Mouse (Mus musculus) urinary bladder, postnatal 14 days (tissue): Measurements from ENCODE around the gene Uap1.
A peak's percentile ranks its signal among the peaks of the same experiment; 100 is the strongest.

Source experiments
- DNase-seq: peaks from one replicate; pipeline ENCODE4 v3.0.0; 2021; ENCODE audit warnings: low spot score

Uap1 gene

DNA sequence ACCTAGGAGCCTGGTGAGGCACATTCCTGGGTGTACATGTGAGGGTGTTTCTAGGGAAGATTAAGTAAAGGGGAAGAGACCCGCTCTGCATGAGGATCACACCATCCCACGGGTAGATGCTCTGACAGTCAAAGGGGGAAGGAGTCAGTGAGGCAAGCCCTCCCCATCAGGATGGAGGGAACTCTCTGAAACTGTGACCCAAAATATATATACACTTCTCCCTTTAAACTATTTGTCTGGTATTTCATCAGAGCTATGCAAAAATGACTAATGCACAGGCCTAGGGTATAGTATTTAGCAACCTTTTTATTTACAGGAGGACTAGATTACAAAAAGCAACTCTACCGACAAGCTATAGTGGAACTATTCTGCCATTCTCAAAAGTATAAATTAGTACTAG, 9.8 kb downstream of the Uap1 start:
- no peak for DNase-seq

DNA sequence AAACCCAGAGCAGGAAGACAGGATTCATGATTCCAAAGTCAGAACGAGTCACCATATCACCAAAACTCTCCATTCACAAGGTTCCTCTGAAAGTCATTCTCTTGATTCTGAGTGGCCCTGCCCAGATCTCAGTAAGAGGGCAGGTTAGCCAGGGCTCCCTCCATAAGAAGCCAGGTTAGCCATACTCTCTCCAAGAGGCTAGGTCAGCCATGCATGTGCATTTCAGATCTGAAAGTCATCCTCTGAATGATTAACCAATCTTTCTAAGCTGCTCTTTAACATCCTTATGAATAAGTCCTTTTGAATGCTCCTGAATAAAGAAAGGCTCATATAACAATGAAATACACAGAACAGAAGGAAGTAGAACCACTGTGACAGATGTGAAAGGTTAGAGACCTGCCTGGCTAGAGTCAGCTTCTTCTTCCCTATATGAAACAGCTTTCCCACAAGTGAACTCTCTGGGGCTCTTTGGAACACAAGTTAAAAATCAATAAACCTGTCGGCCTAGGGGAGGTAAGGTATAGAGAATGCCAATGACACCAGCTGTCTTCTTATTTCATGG, 10.6 kb downstream of the Uap1 start:
- no peak for DNase-seq

DNA sequence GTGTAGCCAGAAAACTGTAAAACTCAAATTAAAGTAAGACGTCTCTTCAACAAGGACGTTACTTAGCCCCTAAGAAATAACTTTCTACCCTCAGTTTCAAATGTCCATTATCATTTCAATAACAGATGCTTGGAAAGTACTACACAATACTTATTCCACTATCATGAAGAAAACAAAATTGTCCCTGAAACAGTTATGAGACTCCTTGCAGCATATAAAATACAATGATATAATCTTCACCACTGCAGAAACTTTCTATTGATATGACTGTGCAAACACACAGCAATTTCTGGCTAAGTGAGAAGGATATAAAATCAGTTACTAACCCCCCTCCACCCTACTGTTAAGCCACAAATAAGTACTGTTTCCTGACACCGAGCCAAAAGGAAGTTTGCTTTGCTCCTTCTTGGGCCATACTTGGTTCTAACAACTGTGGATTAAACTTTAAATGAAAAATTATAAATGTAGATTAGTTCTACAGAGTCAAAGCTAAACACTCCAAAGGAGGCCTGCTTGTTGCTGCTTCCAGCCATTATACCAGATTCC, 11.3 kb downstream of the Uap1 start:
- peak; percentile 14 for DNase-seq

DNA sequence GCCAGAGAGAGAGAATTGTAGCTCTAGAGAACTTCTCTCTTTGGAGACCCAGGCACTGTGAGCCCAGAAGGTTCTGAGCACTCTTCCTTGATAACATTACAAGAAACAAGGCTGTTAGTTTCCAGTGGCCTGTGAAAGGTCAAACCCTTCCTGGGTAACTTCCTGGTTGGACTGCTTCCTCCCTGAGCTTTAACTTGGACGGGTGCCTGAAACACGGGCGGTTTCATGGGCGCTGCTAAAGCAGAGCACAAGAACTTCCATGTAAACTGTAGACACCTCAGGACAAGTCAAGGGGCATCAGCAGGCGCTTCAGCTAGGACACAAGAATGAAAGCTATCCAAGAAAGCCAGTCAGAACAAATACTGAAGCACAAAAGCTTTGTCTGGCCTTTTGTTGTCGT, 12.9 kb downstream of the Uap1 start:
- DNase-seq: peak; percentile 59

DNA sequence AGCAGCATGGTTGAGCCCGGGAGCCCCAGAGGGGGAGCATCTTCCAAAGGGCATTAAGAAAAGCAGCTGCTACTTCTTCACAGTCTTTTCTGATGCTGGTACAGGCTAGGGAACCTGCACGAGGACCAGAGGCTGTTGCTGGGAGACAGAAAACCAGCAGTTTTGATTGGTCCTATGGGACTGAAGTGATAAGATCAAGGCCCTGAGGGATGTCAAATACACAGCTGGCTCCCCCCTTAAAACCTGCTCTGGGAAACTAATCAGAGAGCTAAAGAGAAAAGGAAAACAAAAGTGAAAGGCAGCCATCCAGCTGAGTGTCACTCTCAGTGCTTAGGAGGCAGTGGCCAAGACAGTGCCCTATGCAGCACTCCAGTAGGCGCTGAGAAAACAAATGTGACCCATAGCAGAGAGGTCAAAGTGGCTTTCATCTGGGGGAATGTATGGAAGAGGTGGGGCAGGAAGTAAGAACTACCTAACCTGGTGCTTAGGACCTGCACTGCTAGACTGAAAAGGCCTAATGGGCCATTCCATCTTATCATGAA, 14.3 kb downstream of the Uap1 start:
- no peak for DNase-seq

DNA sequence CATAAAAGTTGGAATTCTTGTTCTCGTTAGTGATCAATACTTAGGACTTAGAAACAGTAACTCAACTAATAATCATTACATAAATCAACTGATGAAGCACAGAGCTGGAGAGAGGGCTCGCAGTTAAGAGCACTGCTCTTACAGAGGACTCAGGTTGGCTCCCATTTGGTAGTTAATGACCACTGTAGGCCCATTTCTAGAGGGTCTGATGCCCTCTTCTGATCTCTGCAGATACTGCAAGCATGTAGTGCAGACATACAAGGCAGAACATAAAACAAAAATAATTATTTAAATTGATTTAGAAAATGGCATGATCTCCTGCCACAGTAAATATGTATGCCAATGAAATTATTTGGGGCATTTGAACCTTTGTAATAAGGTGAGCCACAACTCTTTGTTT, 15.1 kb downstream of the Uap1 start:
- no peak for DNase-seq

DNA sequence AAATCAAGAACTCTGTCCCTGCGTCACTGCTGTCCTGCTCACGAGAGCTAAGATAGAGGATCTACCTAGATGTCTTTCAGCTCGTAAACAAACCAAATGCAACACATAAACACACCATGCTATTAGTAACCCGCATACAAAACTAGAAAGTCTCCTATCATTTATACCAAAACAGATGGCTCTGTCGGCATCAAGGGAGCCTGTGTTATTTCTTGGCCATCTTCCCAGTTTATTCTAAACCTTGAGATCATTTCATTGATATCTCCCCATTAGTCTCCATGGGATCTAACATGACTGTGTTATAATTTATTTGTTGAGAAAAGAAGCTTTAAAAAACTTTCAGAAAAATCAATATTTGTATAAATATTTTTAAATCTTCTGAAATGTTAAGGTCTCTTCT, 19.0 kb downstream of the Uap1 start:
- no peak for DNase-seq

DNA sequence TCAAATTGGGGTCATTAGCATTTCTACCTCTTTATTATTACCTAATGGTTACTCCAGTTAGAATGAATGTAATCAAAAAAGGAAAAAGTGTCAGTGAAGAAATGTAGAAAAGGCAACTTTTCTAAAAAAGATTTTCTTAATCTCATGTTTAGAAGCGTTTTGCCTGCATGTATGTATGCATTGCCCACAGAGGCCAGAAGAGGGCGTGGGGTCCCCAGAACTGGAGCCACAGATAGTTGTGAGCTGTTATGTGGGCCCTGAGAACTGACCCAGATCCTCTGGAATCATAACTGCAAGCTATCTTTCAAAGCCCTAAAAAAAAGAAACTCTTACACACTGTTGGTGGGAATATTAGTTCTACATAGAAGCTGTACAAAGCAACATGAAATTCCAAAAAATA, 19.5 kb downstream of the Uap1 start:
- no peak for DNase-seq

DNA sequence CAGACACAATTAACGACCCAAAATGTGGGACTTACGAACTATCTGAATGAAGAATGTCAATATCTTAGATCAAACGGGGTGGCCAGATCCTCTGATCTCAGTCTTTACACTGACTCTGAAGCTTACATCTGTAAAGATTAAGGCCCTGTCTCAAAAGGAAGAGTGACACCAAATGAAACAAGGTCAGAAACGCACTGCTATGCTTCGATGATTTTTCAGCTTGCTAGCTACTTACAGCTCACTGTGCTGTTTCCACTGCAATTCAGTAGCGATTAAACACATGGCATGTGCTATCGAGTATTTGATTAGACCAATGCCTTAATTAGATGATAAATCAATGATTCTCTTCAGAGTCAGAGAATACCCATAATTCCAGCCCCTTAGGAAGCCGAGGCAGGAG, 20.8 kb downstream of the Uap1 start:
- no peak for DNase-seq

DNA sequence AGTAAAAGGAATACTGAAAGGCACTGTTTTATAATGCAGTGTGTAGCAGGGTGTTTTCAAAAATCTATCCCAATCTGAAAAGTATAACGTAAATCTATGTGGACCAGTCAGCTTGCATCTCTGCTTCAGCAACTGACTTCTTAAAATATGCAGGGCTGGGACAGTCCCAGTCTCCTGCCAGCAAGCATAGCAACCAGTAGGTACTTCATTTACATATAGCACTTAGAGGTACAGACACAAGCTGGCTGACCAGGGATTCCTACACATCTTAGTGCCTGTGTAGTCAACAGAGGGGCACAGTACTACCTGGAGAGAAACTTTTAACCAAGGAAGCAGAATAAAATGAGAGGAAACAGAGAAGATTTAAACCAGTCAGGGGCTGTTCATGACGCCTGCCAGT, 22.2 kb downstream of the Uap1 start:
- no peak for DNase-seq

DNA sequence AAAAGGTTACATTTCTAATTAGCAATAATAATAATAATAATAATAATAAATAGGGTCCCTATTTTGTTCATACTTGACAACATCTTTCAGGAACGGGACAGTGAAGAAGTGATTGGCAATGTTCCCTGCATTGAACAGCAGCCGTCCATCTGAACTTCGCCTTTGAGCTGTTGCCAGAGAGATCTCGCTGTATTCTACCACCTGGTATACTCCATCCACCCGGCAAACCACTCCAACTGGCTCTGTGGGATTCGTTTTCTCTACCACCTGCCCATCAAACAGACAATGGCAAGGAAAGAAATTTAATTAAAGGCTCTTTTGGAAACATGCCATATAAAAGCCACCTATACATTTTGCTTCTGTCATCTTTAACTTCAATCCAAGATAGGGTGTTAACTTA, 23.9 kb downstream of the Uap1 start:
- DNase-seq: no peak

DNA sequence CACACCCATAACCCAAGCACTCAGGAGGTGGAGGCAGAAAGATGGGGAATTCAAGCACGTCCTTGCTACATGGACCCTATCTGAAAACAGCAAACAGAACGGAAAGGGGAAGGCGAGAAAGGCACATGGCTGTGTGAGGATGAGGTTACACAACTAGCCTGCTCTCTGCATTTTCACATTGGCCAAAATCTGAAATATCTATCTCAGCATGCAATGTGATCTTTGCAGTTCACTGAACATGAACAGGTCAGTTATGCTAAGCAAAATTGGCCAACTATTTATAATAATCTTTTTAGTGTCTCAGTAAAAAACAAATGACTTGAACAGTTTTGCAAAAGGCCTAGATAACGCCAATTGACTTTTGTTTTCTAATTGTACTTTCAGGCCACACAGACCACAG, 25.0 kb downstream of the Uap1 start:
- no peak for DNase-seq

DNA sequence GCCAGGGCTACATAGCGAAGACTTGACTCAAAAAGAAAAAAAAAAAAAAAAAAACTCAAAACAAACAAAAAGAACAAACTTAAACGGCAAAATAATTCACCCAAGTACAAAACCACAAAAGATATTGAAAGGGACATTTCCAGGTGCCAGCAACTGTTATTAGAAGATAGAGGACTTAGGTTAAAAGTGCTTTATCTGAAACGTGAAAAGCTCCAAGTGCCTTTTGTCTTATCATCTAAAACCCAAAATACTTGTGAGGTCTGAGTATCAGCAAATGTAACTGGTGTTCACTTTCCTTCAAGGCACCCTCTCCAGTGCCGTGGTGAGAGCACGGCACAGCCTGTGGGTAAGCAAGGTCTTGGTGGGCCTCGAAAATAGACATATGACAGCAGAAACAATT, 26.2 kb downstream of the Uap1 start:
- no peak for DNase-seq

DNA sequence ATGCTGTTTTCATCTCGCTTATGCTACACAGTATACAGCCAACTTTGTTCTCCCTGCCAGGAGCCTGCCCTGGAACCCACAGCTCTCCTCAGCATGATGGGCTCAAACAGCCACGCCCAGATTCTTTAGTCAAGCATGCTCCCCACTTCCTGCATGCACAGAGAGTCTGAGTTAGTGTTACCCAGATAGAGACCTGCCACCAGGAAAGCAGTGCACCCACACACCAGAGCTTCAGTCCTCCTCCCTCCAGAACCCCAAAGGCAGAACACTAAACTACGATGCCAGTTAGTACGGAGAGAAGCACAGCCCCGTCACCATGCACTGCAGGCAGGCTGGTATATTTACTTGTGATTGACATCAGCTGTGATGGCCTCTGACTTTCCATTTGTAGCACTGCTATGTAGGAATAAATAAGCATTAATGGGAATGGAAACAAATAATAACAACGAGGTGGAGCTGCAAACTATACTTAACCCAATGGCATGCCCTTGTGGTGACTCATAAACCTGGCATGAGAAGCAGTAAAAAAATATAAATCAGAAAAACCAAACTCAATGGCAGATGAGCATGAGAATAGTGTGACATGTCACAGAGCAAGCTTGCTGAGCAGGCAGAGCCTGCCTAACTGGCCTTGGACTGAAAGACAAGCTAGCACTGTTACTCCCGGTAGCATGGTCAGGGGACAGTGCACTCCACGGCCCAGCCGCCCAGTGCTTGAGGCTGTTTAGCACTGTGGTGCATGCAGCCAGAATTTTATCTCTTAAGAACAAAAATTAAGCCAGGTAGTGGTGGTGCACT, 26.9 kb downstream of the Uap1 start:
- peak; percentile 80 for DNase-seq

DNA sequence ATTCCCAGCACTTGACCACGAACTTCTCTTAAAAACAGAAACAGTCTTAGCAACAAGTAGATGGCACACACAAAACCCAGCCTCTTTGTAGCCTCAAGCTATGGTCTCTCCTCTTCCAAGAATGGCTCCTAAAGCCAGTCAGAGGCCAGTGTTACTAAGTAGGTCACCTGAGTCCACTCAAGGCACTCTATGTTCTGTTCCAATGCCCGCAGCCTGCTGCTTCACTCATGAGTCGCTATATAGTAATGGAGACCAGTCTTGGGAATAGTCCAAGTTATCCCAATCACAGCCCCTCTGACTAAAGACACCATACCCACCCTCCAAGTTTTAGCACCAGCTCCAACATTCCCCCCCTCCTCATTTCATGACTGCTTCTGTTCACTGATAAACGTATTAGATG, 29.2 kb downstream of the Uap1 start:
- no peak for DNase-seq

DNA sequence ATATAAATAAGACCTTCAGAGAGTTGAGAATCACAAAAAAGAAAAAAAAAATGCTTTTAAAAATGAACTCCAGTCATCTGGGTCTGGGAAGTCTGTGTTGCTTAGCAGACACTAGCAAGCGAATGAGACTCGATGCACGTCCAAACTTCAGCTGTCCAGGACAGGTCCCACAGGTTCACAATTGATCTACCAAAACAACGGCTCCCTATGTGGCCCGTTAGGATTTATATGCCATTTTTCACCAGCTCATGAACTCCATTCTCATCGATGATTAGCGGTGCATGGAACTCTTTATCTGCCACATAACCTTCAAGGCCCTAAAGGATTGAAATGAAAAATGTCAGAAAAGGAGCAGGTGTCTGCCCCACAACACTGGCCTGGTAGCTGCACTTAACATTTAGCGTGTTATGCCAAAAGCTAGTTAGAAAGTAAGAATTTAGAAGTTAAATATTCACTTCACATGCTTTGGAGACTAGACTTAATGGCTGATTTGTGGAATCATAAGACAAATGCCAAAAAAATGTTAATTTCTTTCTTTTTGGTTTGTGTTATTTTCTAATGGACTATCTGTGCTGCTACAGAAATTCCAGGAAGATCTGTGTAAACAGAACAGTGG, 32.4 kb downstream of the Uap1 start:
- DNase-seq: no peak

DNA sequence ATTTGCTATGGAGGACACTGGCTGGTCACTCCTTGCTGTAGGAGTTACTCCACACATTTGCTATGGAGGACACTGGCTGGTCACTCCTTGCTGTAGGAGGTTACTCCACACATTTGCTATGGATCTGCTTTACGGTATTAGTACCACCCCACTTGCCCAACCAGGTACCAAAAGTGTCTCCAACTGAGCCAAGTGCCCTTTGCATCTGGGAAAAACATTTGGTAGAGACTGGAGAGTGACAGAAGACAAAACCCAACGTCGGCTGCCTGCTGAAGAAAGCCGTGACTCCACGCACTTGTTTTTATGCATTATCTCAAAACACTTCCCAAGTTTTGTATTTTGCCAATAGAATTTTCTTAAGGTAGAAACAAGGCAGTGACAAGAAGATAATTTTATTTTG, 33.1 kb downstream of the Uap1 start:
- no peak for DNase-seq

DNA sequence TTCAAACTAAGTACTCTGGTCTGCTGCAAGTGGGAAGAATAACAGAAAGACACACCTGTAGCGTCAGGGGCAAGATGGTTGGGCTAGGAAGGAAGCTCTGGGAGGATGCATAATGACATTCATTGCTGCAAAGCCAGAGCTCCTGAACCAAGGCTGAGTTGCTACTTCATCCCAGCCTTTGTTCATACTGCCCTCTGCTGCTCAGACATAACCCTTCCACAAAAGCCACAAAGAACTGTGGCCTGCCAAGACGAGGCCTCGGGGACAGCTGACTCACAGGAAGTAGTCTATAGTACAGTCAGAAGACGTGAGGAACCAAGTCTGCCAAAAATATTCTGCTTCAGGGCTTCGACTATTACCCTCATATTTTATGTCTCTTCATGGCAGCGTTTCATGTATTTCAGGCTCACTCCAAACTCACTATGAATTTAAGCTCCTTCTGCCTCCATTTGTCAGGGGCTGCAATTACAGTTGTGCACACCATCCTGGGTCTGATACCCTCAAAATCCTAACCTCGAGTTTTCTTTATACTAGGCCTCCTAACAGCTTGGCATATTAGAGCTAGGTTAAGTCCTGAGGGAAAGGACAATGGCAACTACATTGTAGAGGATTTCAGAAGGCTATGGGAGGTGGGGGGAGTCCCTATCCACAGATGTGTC, 38.3 kb downstream of the Uap1 start:
- peak; percentile 79 for DNase-seq

DNA sequence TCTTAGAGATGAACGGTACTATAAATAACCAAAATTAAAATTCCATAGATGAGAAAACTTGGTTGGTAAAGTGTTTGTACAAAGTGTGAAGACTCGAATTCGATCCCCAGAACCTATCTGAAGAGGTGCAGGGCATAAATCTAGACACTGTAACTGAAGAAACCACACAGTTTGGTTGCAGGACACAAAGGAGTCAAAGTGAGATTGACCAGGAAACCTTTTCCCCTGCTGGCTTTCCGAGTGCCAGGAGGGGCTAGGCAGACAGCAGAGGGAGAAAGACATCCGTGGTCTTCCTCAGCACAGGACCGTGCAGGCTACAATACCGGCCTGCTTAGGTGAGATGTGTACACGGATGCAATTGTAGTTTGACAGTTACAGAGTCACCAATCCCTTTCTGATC, 40.5 kb downstream of the Uap1 start:
- DNase-seq: no peak

DNA sequence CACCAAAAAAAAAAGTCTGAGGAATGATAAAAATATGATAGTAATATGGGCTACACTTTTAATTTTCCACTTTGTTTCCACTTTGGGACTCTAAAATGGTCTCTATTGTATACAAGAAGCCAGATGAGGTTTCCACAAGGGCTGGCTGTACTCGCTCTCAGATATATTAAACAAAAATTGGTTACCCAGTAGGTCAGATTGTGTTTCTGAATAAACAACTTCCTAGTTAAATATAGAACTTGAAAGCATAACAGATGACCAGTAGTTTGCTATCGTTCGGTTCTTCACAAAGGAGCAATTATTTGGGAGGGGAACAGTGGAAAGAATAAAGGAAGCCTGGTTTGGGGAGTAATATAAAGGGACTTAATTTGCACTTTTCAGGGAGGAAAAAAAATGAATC, 43.8 kb downstream of the Uap1 start:
- DNase-seq: no peak

DNA sequence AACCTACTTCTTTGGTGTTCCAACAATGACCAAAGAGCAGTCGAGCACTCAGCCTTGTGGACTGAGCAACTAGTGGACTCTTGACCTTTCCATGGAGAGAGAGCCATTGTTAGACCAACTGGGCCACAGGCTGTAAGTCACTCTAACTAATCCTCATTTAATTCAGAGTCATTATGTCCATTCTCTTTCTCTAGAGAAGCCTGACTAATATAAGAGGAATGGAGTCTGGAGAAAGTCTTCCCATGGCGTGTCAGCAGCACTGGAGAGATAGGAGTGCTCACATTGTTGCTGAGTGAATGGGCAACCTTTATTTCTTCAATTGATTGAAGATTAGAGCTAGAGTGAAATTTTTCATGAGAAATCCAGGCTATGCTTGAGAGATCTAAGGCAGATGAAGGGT, 50.1 kb downstream of the Uap1 start:
- DNase-seq: no peak

DNA sequence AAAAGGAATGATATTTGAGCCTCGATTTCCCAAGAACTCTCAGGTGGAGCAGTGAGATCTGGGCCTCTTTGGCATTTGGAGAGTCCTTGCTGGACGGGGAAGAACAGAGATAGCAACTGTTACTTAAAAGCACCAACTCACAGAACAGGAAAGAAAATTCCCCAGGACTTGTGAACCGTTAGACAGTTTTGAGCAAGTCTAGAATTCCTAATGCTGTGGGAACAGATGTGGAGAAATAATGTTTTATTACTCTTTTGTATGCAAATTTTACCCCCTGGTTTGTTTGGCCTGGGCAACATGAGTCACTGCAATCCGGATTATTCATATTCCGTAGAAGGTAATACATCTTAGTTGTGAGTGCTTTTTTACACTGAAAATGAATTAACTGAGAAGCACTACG, 61.1 kb downstream of the Uap1 start:
- DNase-seq: no peak

DNA sequence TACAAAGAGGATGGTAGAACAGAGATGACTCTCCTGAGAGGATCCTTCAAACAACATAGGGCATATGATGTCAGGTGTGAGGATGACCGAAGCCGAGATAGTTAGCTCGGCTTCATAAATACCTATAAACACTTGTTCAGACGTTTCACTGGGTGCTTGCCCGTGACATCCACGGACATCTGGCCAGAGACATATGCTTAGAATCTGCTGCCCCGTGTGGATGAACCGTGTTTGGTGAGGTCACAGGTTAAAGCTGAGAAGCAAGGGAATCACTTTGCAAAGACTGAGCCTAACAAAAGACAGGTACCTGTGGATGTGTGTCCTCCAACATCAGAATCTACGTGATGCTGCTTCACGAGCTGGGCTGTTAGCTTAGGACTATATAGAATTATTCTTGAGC, 62.5 kb downstream of the Uap1 start:
- DNase-seq: no peak
